Comparison of ENCODE assay signal across 9 mouse cellular contexts in the genomic region with DNA sequence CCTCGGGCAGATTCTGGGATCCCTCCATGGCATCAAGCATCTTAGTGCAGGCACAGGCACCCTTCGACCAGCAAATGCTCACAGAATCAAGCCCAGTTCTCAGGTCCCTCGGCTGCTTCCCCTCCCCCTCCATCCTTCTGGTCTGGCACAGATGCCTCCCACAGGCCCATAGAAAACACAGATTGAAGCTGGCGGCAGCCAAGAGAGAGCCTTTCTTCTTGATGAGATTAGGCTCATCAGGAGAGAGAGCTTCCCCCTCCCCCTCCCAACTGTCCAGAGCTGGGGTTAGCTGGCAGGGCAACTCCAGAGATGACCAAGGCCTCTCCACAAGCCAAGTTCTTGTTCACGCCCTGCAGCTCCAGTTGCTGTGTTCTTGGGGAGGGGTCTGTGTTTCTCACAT. TPM values are rescaled to one million over a fixed set of nuclear protein-coding genes. Genes with fewer than 3 reads are reported as not detected.
DNase-seq lines count a peak whose midpoint lies in the region; ATAC-seq lines count a peak whose summit lies in the region.
"Had no signal": no experiment of that assay in that cellular context is flagged by ENCODE, and none has a peak within 500 bp of the region (broad histone marks: within the 10 kb centered on the region; RNA-seq: fewer than 3 reads in every experiment).

No protein-coding gene starts in this region.

- H3K4me3 ChIP-seq in midbrain, embryonic 10.5 days: no peak overlapping the region
- no peak overlapping the region for H3K4me3 ChIP-seq in midbrain, embryonic 16.5 days (ENCODE audit: low read depth, low read length)
- H3K4me3 ChIP-seq: megakaryocyte, embryonic 14.5 days had no signal

- no peak overlapping the region for H3K4me2 ChIP-seq in midbrain, embryonic 16.5 days (ENCODE audit: low read length)

- DNase-seq in midbrain, embryonic 10.5 days (ENCODE audit: low spot score): peak; percentile 55
- DNase-seq in cerebellum, postnatal 25 days: peak; percentile 76 to 86
- peak; percentile 41 to 69 for DNase-seq in layer of hippocampus, adult 18-20 months (ENCODE audit: low spot score in 2 of 2)
- peak; percentile 66 for DNase-seq in right cerebral cortex, postnatal 14 days
- no peak for DNase-seq in adrenal gland, adult 8-10 months
- DNase-seq in adrenal gland, postnatal 10 days: no peak

- H3K9ac ChIP-seq in midbrain, embryonic 16.5 days (ENCODE audit: low read depth, low read length): no peak overlapping the region

- peak overlapping the region; percentile 78 for H3K27ac ChIP-seq in midbrain, embryonic 10.5 days (replicated peaks)
- H3K27ac ChIP-seq in midbrain, embryonic 16.5 days (ENCODE audit: low read length): no peak overlapping the region

- H3K9me3 ChIP-seq in midbrain, embryonic 10.5 days (replicated peaks): peaks cover 10% of the 10 kb centered on the region; the same call in 1 of the 2 replicates
- 0 out of 2 replicates have a peak, but pooled peaks cover 7% of the 10 kb centered on the region for H3K9me3 ChIP-seq in midbrain, embryonic 16.5 days (replicated peaks; ENCODE audit: control insufficient read depth, low read length, poor library complexity, severe bottlenecking)

- no peaks in the 10 kb centered on the region for H3K36me3 ChIP-seq in midbrain, embryonic 10.5 days
- H3K36me3 ChIP-seq in midbrain, embryonic 16.5 days (ENCODE audit: control insufficient read depth, insufficient read depth, low read length): peaks cover 8% of the 10 kb centered on the region; the same call in 1 of the 2 replicates

- 21% methylated on average over 5 of the region's 5 CpGs for WGBS in midbrain, embryonic 10.5 days
- WGBS in midbrain, embryonic 16.5 days: 15% methylated on average over 5 of the region's 5 CpGs

- ATAC-seq in midbrain, embryonic 16.5 days: no peak
- ATAC-seq in inflammation-experienced regulatory T-cells, adult 6 months: no peak

- H3K4me1 ChIP-seq in midbrain, embryonic 10.5 days: peaks cover 14% of the 10 kb centered on the region
- no peaks in the 10 kb centered on the region for H3K4me1 ChIP-seq in midbrain, embryonic 16.5 days (ENCODE audit: control insufficient read depth, insufficient read depth, low read length)

- H3K27me3 ChIP-seq in midbrain, embryonic 10.5 days (ENCODE audit: low read depth, poor library complexity, severe bottlenecking): no peaks in the 10 kb centered on the region
- H3K27me3 ChIP-seq in midbrain, embryonic 16.5 days (ENCODE audit: control insufficient read depth, insufficient read depth, low read depth, low read length): no peaks in the 10 kb centered on the region
- H3K27me3 ChIP-seq: megakaryocyte, embryonic 14.5 days had no signal

RNA-seq across cellular contexts. Expression of gene Coro2a, which starts 32.3 kb away (rescaled TPM):
- 2.8 TPM in 2 replicates for polyA plus RNA-seq in midbrain, embryonic 10.5 days (2016; fragmentation: Nextera tagmentation; extraction: Ambion mirVana)
- polyA plus RNA-seq in midbrain, embryonic 16.5 days (2015; fragmentation: Nextera tagmentation; extraction: Ambion mirVana): 7.4 and 8.2 TPM in 2 replicates
- 10 to 100 TPM; 14.9 to 16.3 TPM for total RNA-seq in layer of hippocampus, adult 18-20 months (2021)
- total RNA-seq in adrenal gland, adult 8-10 months (2022): 1 to 10 TPM; 2.7 to 6.3 (median 5.1) TPM
- 1 to 10 TPM; 3.0 to 4.3 TPM for total RNA-seq in adrenal gland, postnatal 10 days (2021)
- polyA plus RNA-seq in inflammation-experienced regulatory T-cells, adult 6 months (2017; shearing (Covaris generic)): 100 to 1,000 TPM in 2 of 3 experiments, 10 to 100 TPM in 1; 81.9 to 140 (median 126) TPM

RNA-seq across cellular contexts. Expression of gene Trim14, which starts 33.7 kb away (rescaled TPM):
- 0.62 and 0.63 TPM in 2 replicates for polyA plus RNA-seq in midbrain, embryonic 10.5 days (2016; fragmentation: Nextera tagmentation; extraction: Ambion mirVana)
- 0.81 and 0.95 TPM in 2 replicates for polyA plus RNA-seq in midbrain, embryonic 16.5 days (2015; fragmentation: Nextera tagmentation; extraction: Ambion mirVana)
- 1 to 10 TPM in 1 of 2 experiments, under 1 TPM in 1; 0.67 to 1.4 TPM for total RNA-seq in layer of hippocampus, adult 18-20 months (2021)
- 10 to 100 TPM in 2 of 4 experiments, 1 to 10 TPM in 2; 5.1 to 12.2 (median 8.2) TPM for total RNA-seq in adrenal gland, adult 8-10 months (2022)
- total RNA-seq in adrenal gland, postnatal 10 days (2021): 1 to 10 TPM; 5.1 to 8.7 TPM
- 10 to 100 TPM; 19.2 to 34.4 (median 32.0) TPM for polyA plus RNA-seq in inflammation-experienced regulatory T-cells, adult 6 months (2017; shearing (Covaris generic))

Comparison
In these comparisons a context has a peak if more than half of its experiments do, and no peak if none do; other contexts are left out.
1. DNase-seq: peak in midbrain, embryonic 10.5 days (single experiment), cerebellum, postnatal 25 days (2 of 2), layer of hippocampus, adult 18-20 months (2 of 2) and right cerebral cortex, postnatal 14 days (single experiment); none in adrenal gland, adult 8-10 months (single experiment) and adrenal gland, postnatal 10 days (single experiment).